Mouse (Mus musculus) bone marrow, adult 2 months (tissue): Measurements from ENCODE around the gene Gm3526. TPM values are rescaled to one million over a fixed set of nuclear protein-coding genes. Genes with fewer than 3 reads are reported as not detected.
"Not testable (repeated sequence)": the region's sequence is repeated elsewhere in the genome, so short reads cannot be mapped to it uniquely, and the experiment has no call there.

Experiments used
- H3K27ac ChIP-seq: fragments of 200-500 bp; 2 replicates; pipeline ENCODE4 v1.5.1; 2012; ENCODE audit warnings: low read depth, mild to moderate bottlenecking, control low read depth, inconsistent platforms, low read length; ENCODE audit not compliant: control insufficient read depth, poor library complexity, insufficient read depth
- H3K4me1 ChIP-seq: fragments of 200-500 bp; 2 replicates; pipeline ENCODE4 v1.6.1; 2011; ENCODE audit warnings: low read length; ENCODE audit not compliant: control insufficient read depth, insufficient read depth
- H3K4me3 ChIP-seq: fragments of 200-500 bp; replicated peaks from 2 replicates; pipeline ENCODE3; 2011; ENCODE audit warnings: mild to moderate bottlenecking, low read depth, low read length, control low read depth; ENCODE audit not compliant: control insufficient read depth
- WGBS: fragments of 180-500 bp; shearing (Covaris S2); methylation state at CpG from one replicate; pipeline ENCODE4 v1.1.7; 2018; 5-methylcytosine and 5-hydroxymethylcytosine counted together
- polyA plus RNA-seq: library from polyadenylated mRNA; stranded (reverse); fragments of >200 nt; gene quantifications from 2 replicates; pipeline ENCODE4 v1.2.4, GENCODE M21; 2011; ENCODE audit warnings: low replicate concordance; ENCODE audit not compliant: missing spikeins, insufficient read depth, insufficient read length

The Gm3526 gene
- polyA plus RNA-seq, result not detected in 2 replicates

GRCm38 (mm10) chr14:5260480-5260879 is at the start of gene Gm3526:
Gene Gm3526, minus strand, starts transcription at chr14:5260580.
- H3K4me1 ChIP-seq, H3K27ac ChIP-seq, H3K4me3 ChIP-seq: not testable (repeated sequence)
- no CpG with 5 or more reads among the region's 1 CpGs for WGBS

Other genes with a start within 250 kb of the Gm3526 start
- gene Gm3298, start 244.7 kb downstream of the Gm3526 start, polyA plus RNA-seq, result not detected in 2 replicates
- gene 4930555G01Rik, start 210.0 kb downstream of the Gm3526 start, polyA plus RNA-seq, result not detected in 2 replicates
- gene Gm8281, start 189.5 kb downstream of the Gm3526 start, polyA plus RNA-seq, result not detected in 2 replicates
- not detected in 2 replicates for gene Gm8279, start 129.1 kb downstream of the Gm3526 start, polyA plus RNA-seq
- gene Gm3317, start 96.0 kb downstream of the Gm3526 start, polyA plus RNA-seq, result not detected in 2 replicates
- gene Gm8271, start 74.8 kb downstream of the Gm3526 start, polyA plus RNA-seq, result not detected in 2 replicates
- gene Gm3542, start 74.3 kb upstream of the Gm3526 start, polyA plus RNA-seq, result not detected in 2 replicates
- not detected in 2 replicates for gene Gm3500, start 128.5 kb upstream of the Gm3526 start, polyA plus RNA-seq
- gene Gm3194, start 194.9 kb upstream of the Gm3526 start, polyA plus RNA-seq, result not detected in 2 replicates
- not detected in 2 replicates for gene Gm8246, start 217.2 kb upstream of the Gm3526 start, polyA plus RNA-seq
- not detected in 2 replicates for gene Gm3187, start 223.6 kb upstream of the Gm3526 start, polyA plus RNA-seq
- not detected in 2 replicates for gene Gm3488, start 241.1 kb upstream of the Gm3526 start, polyA plus RNA-seq